Mouse (Mus musculus): ENCODE data around the gene Trh. TPM values are rescaled to one million over a fixed set of nuclear protein-coding genes. Genes with fewer than 3 reads are reported as not detected.

Trh gene
- polyA plus RNA-seq, 1 experiment from 2014 or later, result 1.2 TPM

- Histone ChIP-seq H3K4me3 (no peak overlapping the region), H3K27ac (no peak overlapping the region), H3K27me3 (no peaks in the 10 kb centered on the region), H3K4me1 (no peaks in the 10 kb centered on the region), H3K9me3 (replicated peaks) (0 out of 2 replicates have a peak, but pooled peaks cover 5% of the 10 kb centered on the region), H3K9ac (no peak overlapping the region), H3K4me2 (replicated peaks) (no peak overlapping the region), H3K36me3 (no peaks in the 10 kb centered on the region)
- 86% methylated on average over 3 of the region's 3 CpGs for WGBS
- no peak for ATAC-seq (ENCODE audit: low FRiP score)
Measured at GRCm38 (mm10) chr6:92253253-92253870, 8.9 kb upstream of the Trh start.

- no peak for ATAC-seq (ENCODE audit: low FRiP score)
- Histone ChIP-seq H3K9ac (no peak overlapping the region), H3K27ac (no peak overlapping the region), H3K4me2 (replicated peaks) (no peak overlapping the region), H3K9me3 (replicated peaks) (no peaks in the 10 kb centered on the region), H3K4me1 (peaks cover 9% of the 10 kb centered on the region), H3K27me3 (peaks cover 43% of the 10 kb centered on the region), H3K4me3 (no peak overlapping the region), H3K36me3 (no peaks in the 10 kb centered on the region)
- WGBS, result 19% methylated on average over 7 of the region's 7 CpGs
Measured at GRCm38 (mm10) chr6:92247215-92247919, 2.9 kb upstream of the Trh start.

- Histone ChIP-seq H3K27ac (no peak overlapping the region), H3K4me1 (peaks cover 9% of the 10 kb centered on the region), H3K36me3 (no peaks in the 10 kb centered on the region), H3K4me2 (replicated peaks) (no peak overlapping the region), H3K9ac (no peak overlapping the region), H3K4me3 (no peak overlapping the region), H3K27me3 (peaks cover 44% of the 10 kb centered on the region), H3K9me3 (replicated peaks) (no peaks in the 10 kb centered on the region)
- ATAC-seq (ENCODE audit: low FRiP score), result no peak
- 8% methylated on average over 3 of the region's 3 CpGs for WGBS
Measured at GRCm38 (mm10) chr6:92246335-92246734, 1.9 kb upstream of the Trh start.

- Histone ChIP-seq H3K4me2 (replicated peaks) (no peak overlapping the region), H3K36me3 (no peaks in the 10 kb centered on the region), H3K9ac (no peak overlapping the region), H3K27ac (no peak overlapping the region), H3K4me3 (no peak overlapping the region), H3K4me1 (peaks cover 8% of the 10 kb centered on the region), H3K9me3 (replicated peaks) (no peaks in the 10 kb centered on the region), H3K27me3 (peaks cover 40% of the 10 kb centered on the region)
- 71% methylated on average over 3 of the region's 3 CpGs for WGBS
- peak; percentile 90 for ATAC-seq (ENCODE audit: low FRiP score)
Measured at GRCm38 (mm10) chr6:92241178-92241906, 3.1 kb downstream of the Trh start.

GRCm38 (mm10) chr6:92235036-92235435 lies 9.4 kb downstream of the Trh start:
- Histone ChIP-seq H3K9me3 (replicated peaks) (no peaks in the 10 kb centered on the region), H3K4me1 (no peaks in the 10 kb centered on the region), H3K36me3 (no peaks in the 10 kb centered on the region), H3K4me3 (no peak overlapping the region), H3K4me2 (replicated peaks) (no peak overlapping the region), H3K9ac (no peak overlapping the region), H3K27me3 (no peaks in the 10 kb centered on the region; the same call in 1 of the 2 replicates), H3K27ac (no peak overlapping the region)
- 79% methylated on average over 12 of the region's 12 CpGs for WGBS
- no peak for ATAC-seq (ENCODE audit: low FRiP score)

GRCm38 (mm10) chr6:92231762-92232161 lies 12.7 kb downstream of the Trh start:
- no peak for ATAC-seq (ENCODE audit: low FRiP score)
- Histone ChIP-seq H3K27me3 (no peaks in the 10 kb centered on the region), H3K4me2 (replicated peaks) (no peak overlapping the region), H3K4me1 (no peaks in the 10 kb centered on the region), H3K4me3 (no peak overlapping the region), H3K27ac (no peak overlapping the region), H3K9me3 (replicated peaks) (no peaks in the 10 kb centered on the region), H3K36me3 (no peaks in the 10 kb centered on the region), H3K9ac (no peak overlapping the region)
- WGBS, result 79% methylated on average over 4 of the region's 4 CpGs

- Histone ChIP-seq H3K4me1 (no peaks in the 10 kb centered on the region), H3K4me3 (no peak overlapping the region), H3K9ac (no peak overlapping the region), H3K4me2 (replicated peaks) (no peak overlapping the region), H3K36me3 (no peaks in the 10 kb centered on the region), H3K9me3 (replicated peaks) (no peaks in the 10 kb centered on the region), H3K27ac (no peak overlapping the region), H3K27me3 (no peaks in the 10 kb centered on the region)
- ATAC-seq (ENCODE audit: low FRiP score), result no peak
- 64% methylated on average over 1 of the region's 1 CpGs for WGBS
Measured at GRCm38 (mm10) chr6:92231356-92231755, 13.1 kb downstream of the Trh start.

GRCm38 (mm10) chr6:92229586-92229985 lies 14.9 kb downstream of the Trh start:
- Histone ChIP-seq H3K27me3 (no peaks in the 10 kb centered on the region), H3K4me3 (no peak overlapping the region), H3K4me1 (no peaks in the 10 kb centered on the region), H3K9ac (no peak overlapping the region), H3K36me3 (no peaks in the 10 kb centered on the region), H3K4me2 (replicated peaks) (no peak overlapping the region), H3K9me3 (replicated peaks) (no peaks in the 10 kb centered on the region), H3K27ac (no peak overlapping the region)
- 87% methylated on average over 2 of the region's 2 CpGs for WGBS
- no peak for ATAC-seq (ENCODE audit: low FRiP score)

- no peak overlapping the region for H3K9ac ChIP-seq
- H3K27ac ChIP-seq, result no peak overlapping the region
- H3K27me3 ChIP-seq, result no peaks in the 10 kb centered on the region
- no peaks in the 10 kb centered on the region for H3K4me1 ChIP-seq
- H3K36me3 ChIP-seq, result no peaks in the 10 kb centered on the region
- no peak overlapping the region for H3K4me2 ChIP-seq (replicated peaks)
- no peak overlapping the region for H3K4me3 ChIP-seq
- no peak for ATAC-seq (ENCODE audit: low FRiP score)
- no peaks in the 10 kb centered on the region for H3K9me3 ChIP-seq (replicated peaks)
Measured at GRCm38 (mm10) chr6:92229103-92229502, 15.3 kb downstream of the Trh start.

GRCm38 (mm10) chr6:92224981-92225380 lies 19.5 kb downstream of the Trh start:
- no peak overlapping the region for H3K27ac ChIP-seq
- H3K4me1 ChIP-seq, result no peaks in the 10 kb centered on the region
- H3K9me3 ChIP-seq (replicated peaks), result no peaks in the 10 kb centered on the region
- H3K36me3 ChIP-seq, result no peaks in the 10 kb centered on the region
- 0 out of 2 replicates have a peak, but pooled peaks cover 5% of the 10 kb centered on the region for H3K27me3 ChIP-seq
- H3K4me3 ChIP-seq, result no peak overlapping the region
- H3K4me2 ChIP-seq (replicated peaks), result no peak overlapping the region
- no peak overlapping the region for H3K9ac ChIP-seq
- ATAC-seq (ENCODE audit: low FRiP score), result no peak
- 77% methylated on average over 1 of the region's 1 CpGs for whole genome bisulfite sequencing

GRCm38 (mm10) chr6:92222021-92222420 lies 22.4 kb downstream of the Trh start:
- Histone ChIP-seq H3K36me3 (no peaks in the 10 kb centered on the region), H3K9ac (no peak overlapping the region), H3K4me2 (replicated peaks) (no peak overlapping the region), H3K27ac (no peak overlapping the region), H3K9me3 (replicated peaks) (no peaks in the 10 kb centered on the region), H3K4me3 (no peak overlapping the region), H3K4me1 (no peaks in the 10 kb centered on the region), H3K27me3 (0 out of 2 replicates have a peak, but pooled peaks cover 5% of the 10 kb centered on the region)
- 88% methylated on average over 3 of the region's 3 CpGs for WGBS
- ATAC-seq (ENCODE audit: low FRiP score), result no peak

GRCm38 (mm10) chr6:92221604-92222003 lies 22.8 kb downstream of the Trh start:
- no peak for ATAC-seq (ENCODE audit: low FRiP score)
- Histone ChIP-seq H3K4me1 (no peaks in the 10 kb centered on the region), H3K4me2 (replicated peaks) (no peak overlapping the region), H3K4me3 (no peak overlapping the region), H3K36me3 (no peaks in the 10 kb centered on the region), H3K27me3 (0 out of 2 replicates have a peak, but pooled peaks cover 5% of the 10 kb centered on the region), H3K9me3 (replicated peaks) (no peaks in the 10 kb centered on the region), H3K27ac (no peak overlapping the region), H3K9ac (no peak overlapping the region)
- WGBS, result 84% methylated on average over 6 of the region's 6 CpGs

All from hindbrain, embryonic 12.5 days (tissue).